Mouse (Mus musculus) lung, postnatal 36 days (tissue): ENCODE measurements around the gene Hhipl1.

ENCODE experiments used
- DNase-seq: peaks from one replicate; pipeline ENCODE4 v3.0.0; 2022; ENCODE audit warnings: mixed read lengths

The Hhipl1 gene

DNA sequence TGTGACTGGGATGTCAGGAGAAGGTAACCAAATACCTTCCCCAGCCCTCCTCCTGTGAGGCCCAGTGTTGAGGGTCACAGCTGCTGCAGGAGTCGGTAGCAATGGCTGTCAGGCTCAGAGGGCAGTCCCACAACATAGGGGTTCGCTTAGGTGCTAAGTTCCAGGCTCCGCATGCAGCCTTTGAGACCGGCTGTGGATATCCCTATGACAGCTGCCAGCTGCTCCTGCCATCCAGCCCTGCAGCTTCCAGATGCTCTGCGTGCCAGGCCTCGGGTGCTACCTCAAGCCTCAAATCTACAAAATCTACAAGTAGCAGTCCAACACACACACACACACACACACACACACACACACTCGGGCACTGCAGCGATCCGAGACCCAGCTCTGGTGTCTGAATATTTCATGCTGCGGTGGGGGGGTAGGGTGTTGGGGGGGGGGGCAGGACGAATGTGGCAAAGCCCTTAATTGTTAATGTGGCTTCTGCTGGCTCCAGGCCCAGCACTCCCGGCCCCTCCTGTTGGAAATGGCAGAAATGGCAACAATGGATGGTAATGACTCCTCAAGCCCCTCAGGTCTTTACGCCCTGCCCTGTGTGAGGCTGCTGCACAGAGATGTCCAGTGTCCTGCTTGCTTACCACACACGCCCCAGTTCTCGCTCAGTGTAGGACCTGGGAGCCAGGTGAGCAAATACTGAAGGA, 27.7 kb upstream of the Hhipl1 start:
- no peak for DNase-seq

DNA sequence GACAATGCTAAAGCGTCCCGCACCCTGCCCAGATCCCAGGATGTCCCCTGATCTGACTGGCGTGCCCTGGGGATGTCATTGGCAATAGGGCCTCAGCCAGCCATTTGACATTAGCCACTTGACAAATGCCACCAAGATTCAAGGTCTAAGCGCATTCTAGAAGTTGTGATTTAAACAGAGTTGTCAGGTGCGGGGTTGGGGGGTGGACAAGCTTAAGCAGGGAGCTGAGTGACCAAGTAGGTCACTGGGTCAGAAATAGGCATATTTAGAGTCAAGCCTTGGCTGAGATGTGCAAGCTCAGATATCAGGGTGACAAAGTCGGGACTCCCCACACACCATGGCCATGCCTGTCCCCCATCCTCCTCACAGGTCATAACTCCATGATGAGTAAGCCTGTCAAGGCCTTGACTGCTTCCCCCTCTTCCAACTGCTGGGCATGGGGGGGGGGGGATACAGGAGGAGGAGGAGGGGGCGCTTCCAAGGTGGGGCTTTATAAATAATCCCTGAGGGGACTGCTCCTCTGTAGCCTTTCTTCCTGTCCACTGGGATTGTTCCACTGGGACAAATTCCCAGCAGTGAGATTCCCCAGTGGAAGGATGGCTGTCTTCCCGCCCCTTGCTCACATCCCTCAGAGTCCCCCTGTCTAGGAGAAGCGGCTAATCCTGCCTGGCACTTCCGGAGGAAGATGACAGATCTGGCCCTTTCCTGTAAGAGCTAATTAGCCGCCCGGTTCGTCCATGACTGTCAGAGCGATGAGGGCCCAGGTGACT, 21.4 kb upstream of the Hhipl1 start:
- DNase-seq: no peak

DNA sequence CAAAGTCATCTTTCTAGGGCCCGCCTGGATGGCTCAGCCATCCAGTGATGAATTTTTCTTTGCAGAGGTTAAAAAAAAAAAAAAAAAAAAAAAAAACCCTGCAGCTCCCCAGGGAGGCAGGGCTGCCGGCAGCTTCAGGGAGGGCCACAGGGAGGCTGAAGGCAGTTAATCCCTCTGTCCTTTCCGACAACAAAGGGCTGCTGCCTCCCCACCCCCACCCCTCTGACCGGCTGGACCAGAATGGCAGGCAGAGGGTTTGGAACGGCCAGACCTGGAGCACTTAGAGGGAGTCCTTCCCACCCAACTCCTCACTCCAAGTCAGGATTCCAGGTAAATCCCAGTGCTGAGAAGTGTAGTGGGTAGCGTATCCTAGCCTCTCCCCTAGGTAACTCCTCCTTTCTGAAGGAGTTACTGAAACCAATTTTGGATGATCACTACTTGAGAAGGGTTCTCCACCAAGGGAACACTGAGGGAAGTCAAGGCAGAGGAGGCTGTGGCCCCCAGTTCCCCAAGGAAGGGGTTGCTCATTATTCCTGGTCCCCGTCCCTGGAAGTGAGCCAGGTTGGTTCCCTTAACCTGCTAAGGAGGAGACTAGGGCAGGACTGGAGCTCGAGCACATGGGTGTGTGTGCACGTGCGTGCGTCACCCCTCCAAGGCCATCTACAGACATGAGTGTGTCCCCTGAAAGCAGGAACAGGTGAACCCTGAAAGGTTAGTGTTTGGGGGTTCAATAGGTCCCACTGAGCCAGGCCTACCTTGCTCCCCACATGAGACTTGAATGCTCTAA, 20.7 kb upstream of the Hhipl1 start:
- no peak for DNase-seq

DNA sequence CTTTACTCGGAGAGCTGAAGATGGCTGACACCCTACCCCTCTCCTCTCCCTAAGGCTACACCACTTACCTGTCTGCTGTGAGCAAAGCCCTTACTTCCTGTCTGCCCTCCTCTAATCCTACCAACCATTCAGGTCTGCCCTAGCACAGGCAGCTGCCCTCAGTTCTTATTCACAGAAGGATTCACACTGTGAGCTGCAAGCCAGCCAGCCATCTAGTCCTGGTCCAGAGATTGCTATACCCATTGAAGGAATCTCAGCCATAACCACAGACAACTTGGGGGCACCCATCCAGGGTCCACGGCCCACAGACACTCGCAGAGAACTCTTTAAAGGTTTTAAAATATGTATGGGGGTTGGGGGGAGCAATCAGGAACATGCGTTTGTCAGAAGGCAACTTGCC, 19.7 kb upstream of the Hhipl1 start:
- DNase-seq: no peak

DNA sequence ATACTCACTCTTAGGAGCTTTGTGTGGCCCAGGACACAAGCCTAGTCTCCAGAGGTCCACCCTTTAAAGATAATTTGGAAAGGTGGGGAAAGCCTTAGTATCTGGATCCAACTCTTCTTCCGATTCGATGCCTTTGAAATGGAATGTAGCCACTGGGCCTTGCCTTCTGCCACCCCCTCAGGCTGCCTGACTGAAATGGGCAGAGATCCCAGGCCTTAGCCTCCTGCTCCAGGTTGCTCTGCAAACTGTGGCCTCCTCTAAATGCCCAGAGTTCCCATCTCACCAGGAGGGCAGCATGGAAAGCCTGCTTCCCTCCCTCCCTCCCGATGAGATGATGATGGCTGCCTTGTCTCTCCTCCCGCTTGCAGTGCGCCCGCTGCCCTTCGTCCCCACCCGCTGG, 19.1 kb upstream of the Hhipl1 start:
- no peak for DNase-seq

DNA sequence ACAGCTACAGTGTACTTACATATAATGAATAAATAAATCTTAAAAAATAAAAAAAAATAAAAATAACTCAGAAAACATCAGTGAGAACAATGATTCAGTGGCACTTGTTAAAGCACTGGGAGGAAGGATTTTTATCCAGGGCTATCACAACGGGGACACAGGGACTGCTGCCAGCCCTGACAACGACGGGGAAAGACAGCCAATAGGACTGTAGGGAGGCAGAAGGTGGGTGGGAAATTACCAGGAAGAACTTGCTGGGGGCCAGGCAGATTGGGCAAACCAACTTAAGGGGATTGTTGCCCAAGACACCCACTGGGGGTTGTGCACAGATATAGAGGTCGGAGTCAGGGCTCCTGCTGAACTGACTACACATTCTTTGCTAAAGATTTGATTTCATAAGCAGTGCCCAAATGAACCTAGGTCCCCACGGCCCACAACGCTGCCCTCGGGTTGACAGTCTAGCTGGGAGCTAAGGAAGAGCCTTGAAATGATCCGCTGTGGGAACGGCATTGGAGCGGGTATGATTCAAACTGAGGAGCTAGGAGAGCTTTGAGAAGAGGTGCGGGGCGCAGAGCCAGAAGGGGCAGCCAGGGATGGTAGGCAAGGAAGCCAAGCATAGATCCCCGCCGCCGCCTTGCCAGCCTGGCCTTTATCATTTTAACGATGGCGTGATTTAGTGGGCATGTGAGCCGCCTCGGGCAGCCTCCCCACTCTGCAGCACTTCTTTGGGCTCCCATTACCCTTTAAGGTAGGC, 17.8 kb upstream of the Hhipl1 start:
- no peak for DNase-seq

DNA sequence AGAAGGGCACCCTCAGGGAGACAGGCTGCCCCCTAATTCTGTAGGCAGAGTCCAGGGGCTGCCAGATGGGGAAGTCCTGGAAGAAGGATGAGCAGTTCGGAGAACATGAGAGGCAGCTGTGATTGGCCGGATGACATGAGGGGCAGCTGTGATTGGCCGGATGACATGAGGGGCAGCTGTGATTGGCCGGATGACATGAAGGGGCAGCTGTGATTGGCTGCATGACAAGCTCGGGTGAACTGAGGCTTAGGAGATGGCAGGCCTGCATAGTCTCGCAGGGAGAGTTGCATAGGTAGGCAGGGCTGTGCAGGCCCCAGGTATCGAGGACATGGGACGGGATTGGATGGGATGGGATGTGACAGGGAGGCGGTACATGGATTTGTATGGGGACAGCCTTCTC, 13.7 kb upstream of the Hhipl1 start:
- no peak for DNase-seq

DNA sequence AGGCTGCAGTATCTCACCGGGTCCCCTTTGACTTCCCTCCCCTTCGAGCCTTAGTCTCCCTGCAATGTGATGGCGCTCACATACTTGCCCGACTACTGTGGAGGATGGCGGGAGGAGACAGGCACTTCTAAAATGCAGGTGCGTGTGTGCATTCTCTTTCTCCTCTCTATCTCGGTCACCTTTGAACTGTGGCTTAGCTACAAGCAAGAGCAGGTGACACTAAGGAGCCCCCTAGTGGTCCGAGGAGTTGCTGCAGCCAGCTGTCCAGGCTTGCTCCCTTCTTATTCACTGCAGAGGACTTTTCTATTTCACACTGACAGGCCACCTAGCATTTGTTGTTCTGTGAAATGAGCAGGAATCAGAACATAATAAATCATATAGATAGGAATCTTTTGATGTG, 13.1 kb upstream of the Hhipl1 start:
- DNase-seq: peak; percentile 86

DNA sequence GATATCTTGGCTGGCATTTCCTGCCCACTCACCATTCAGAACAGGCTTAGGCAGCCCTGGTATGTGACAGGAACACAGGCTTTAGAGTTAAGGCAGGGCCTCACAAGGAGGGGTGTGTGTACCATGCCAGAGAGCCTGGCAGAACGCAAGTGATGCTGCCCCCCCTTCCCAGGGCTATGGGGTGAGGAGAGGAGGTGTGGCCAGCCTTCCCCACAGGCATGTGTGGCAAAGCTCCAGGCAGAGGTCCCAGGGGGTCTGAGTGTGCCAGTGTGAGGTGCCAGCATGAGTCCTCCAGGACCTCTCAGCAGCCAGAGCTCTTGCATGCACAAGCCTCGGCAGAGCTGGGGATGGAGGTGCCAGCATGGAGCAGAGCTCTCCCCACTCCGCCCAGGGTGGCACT, 11.4 kb upstream of the Hhipl1 start:
- peak; percentile 51 for DNase-seq

DNA sequence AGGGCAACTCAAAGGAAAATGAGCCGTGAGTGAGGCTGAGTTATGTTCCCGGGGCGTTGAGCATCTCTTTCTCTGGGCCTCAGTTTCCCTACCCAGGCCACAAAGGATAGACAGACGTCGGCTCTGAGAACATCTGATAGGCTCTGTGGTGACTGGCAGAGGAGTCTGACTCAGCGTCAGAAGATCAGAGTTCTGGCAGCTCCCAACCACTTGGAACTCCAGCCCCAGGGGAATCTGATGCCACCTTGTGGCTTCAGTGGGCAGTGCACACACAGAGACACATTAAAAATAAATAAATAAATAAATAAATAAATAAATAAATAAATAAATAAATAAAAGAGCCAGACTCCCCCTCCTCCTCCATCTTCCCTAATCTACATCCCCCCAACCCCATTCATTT, 9.0 kb upstream of the Hhipl1 start:
- no peak for DNase-seq

DNA sequence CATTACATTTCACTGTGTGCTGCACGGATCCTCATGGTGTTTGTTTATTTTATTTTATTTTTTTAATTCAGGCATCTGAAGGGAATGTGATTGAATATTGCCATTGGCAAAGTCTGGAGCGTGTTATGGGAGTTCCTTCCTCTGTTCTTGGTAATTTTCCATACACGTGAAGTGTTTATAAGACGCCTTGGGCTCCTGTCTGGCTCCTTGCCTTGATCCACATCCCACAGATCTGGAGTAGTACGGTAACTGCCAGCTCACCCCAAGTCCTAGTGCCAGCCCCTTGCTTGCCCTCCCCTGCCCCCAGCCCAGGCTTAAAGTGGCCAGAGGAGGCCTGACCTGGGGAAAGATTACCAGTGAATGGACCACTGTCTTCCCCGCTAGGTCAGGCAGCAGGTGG, 5.1 kb upstream of the Hhipl1 start:
- DNase-seq: peak; percentile 65

DNA sequence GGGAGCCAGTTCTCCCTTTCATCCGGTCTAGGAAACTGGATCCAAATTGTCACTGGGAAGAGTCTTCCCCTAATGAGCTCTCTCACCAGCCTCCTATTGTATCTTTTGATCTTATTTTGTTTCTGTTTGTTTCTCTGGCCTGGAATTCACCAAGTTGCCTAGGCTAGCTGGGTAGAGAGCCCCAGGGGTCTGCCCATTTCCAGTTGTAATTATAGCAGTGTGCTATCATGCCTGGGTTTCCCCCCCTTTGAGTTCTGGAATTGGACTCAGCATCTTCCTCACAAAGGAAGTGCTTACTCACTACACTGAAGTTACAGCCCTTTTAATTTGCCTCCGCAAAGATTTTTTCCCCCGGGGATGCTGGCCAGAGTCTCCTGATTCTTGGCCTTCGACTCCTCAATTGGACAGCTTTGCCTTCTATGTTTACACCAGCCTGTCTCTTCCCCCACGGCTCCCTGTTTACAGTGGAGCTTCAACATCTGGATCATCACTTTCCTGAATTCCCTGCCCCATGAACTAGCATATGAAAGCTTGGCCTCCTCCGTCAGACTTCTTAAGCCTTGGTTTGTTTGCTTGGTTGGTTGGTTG, 2.2 kb upstream of the Hhipl1 start:
- DNase-seq: no peak

DNA sequence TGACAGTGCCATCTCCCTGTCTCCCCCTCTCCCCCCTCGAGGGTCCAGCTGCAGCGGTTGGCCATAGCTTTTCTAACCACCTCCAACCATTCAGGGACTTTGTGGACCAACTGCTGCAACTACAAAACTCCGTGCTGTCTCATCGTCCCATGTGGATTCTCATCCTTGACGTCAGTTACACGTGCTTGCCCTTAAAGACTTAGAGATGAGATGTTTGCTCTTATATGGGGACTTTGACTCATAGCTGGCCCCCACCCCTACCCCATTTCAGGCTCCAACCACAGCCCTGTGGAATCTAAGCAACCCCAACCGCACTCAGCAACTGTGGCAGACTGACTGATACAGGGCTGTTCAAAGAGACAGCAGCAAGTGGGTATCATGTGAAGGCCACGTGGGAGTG, 898 bp upstream of the Hhipl1 start:
- no peak for DNase-seq

DNA sequence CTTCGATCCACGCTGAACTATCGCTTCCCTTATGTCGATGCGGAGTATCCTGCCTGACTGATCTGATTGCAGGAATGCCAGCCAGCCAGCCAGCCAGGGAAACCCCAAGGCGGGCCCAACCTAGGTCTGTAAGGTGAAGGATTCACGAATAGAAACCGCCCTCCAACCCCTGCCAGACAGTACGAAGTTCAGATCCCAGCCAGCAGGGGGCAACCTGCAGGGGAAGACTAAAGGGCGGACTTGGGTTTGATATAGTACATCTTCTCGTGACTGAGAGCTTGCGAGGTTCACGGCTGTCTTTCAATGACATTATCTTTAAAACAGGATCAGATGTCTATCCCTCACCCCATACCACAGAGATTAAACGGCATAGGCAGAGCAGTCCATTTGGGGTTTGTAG, 1.5 kb downstream of the Hhipl1 start:
- DNase-seq: peak; percentile 48

DNA sequence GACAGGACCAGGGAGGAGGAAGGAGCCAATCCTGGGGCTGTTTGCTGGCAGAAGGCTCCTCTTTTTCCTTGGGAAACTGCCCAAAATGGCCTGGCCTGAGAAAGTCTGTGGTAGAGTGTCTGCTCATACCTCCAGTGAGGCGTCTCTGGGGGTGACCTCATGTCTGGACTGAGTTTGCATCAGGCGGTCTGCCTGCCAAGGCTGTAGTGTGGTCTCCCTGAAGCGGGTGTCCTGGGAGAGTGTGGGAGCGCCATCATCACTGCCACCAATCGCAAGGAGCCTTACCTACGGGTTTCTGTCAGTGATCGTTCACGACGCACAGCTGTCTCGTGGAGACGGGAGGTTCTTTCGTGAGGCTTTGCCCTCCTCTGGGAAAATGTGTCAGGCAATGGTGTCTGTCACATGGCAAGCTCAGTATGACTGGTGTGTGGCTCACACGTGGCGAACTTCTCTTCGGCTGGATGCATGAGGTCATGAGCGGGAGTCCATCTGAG, 2.3 kb downstream of the Hhipl1 start:
- peak; percentile 38 for DNase-seq

DNA sequence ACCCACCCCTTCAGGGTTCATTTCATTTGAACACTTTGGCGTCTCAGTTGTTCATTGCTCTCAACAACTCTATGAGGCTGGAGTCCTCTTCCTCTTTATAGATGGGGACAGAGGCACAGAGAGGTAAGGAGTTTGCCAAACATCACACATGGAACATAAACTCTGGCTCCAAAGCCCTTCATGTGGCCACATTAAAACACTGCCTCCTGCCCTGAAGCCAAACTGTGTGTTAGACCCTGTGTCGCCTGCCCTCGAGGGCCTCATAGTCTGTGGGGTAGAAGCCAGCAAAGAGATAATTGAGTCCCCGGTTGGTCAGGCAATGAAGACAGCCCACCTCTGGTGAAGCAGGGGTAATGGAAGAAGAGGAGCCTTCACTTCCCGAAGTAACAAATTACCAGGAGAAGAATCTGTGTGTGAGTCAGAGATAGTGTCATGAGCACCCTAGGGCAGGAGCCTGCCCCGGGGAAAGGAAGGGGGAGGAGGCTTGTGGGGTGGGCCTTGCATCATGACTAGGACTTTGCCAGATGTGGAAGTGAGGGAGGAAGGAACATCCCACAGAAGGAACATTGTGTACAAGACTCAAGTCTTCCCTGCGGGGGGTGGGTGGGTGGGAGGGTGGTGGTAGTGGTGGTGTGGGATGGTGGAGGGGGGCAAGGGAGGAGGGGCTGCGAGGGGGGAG, 3.2 kb downstream of the Hhipl1 start:
- DNase-seq: peak; percentile 74

DNA sequence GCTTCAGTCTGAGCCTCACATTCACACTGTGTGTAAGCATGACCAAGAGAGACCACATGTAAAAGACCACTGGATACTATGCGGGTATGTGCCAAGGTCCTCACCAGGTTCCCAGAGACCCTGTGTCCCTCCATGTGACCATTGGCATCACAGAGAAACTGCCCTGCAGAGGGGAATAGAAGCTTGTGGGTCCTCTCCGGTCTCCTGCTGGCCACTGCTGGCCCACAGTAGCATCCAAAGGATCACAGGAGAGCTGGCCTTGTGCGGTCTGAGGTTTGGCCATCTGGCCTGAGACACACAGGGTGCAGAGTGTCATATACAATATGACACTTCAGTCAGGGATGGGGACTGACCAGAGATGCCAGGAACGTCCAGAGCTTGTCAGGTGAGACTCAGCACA, 4.0 kb downstream of the Hhipl1 start:
- no peak for DNase-seq

DNA sequence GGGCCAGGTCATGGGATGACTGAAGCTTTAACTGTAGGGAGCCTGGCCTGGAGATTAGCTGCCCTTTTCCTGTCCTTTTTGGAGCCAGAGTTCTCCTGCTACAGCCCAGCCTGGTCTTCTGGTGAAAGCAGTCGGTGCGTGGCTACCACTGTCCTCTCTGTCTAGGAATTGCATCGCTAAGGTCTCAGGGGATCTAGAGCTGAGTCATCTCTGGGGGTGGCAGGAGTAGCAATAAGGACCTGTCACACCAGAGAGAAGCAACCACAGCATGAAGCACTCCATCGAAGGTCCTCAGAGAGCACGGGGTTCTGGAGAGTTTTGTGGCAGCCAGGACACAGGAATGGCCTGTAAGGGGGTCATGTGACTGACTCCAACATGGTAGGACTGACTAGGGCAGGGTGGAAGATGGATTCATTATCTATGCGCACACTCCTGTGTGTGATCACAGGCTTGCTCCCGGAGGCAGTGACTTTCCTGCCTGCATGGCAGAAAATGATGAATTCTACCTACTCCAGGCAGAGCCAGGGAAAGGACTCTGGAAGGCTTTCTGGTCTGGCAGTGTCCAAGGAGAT, 4.5 kb downstream of the Hhipl1 start:
- no peak for DNase-seq

DNA sequence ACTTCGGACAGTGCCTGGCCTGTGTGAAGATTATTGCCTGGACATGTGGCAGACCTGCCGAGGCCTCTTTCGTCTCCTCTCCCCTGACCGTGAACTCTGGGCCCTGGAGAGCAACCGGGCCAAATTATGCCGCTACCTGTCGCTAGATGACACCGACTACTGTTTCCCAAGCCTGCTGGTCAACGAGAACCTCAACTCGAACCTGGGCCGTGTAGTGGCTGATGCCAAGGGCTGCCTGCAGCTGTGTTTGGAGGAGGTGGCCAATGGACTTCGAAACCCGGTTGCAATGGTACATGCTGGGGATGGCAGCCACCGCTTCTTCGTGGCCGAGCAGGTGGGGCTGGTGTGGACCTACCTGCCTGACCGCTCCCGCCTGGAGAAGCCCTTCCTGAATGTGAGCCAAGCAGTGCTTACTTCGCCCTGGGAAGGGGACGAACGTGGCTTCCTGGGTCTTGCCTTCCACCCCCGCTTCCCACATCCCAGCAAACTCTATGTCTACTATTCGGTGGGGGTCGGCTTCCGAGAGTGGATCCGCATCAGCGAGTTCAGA, 5.7 kb downstream of the Hhipl1 start:
- DNase-seq: no peak

DNA sequence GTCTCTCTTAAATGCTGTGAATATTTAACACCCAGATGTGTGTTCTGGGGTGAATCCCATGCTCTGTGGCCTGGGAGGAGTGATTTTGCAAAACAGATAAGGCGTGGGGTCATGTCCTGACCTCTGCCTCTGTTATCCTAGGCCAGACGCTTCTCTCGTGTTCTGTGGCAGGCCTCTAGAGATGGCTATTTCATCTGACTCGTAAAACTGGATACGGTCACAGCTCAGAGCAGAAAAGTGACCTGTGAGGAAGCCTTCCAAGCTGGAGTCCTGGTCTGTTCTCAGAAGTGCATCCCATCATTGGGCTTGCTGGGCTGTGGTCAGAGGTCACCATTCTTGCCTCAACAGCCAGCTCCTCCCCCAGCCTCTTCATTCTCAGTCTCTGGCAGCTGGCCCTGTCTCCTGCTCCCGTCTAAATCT, 6.4 kb downstream of the Hhipl1 start:
- peak; percentile 52 for DNase-seq

DNA sequence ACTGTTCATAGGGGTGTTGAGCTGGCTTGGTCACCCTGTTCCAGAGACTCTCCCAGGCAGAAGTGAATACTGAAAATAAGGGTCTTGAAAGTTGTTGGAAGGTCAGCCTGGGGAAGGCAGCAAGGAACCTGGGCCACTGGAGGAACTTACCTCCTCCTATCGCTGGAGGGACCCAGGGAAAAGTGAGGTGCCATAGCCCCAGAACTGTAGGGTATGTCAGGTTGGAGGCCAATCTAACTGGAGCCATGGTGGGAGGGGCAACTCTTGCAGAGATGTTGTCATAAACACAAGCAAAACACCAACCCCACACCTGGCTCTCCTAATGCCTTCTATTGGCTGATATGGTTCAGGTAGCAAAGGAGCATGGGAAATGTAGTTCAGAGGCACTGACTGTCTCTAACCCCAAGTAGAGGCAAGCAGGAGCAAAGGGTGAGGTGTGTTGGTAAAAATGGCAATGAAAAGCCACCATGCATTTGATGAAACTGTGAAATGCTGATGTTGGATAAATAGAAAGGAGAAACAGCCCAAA, 7.2 kb downstream of the Hhipl1 start:
- no peak for DNase-seq
